Mouse (Mus musculus) ES-E14 (cell line): ENCODE measurements around the gene Ppp1r9b. TPM values are rescaled to one million over a fixed set of nuclear protein-coding genes. Genes with fewer than 3 reads are reported as not detected.

Experiments
- DNase-seq: peaks from one replicate; pipeline ENCODE4 v3.0.0-alpha.2; 2013; ENCODE audit warnings: low read depth, low spot score
- H3K27ac ChIP-seq: 2 replicates; pipeline ENCODE4 v1.5.1; 2012; ENCODE audit warnings: low read depth, mild to moderate bottlenecking, low read length, moderate library complexity, mixed read lengths; ENCODE audit not compliant: poor library complexity, insufficient read depth, severe bottlenecking
- H3K36me3 ChIP-seq: 2 replicates; pipeline ENCODE4 v1.6.1; 2012; ENCODE audit warnings: mild to moderate bottlenecking, low read length, moderate library complexity, mixed read lengths; ENCODE audit not compliant: control insufficient read depth, poor library complexity, insufficient read depth, severe bottlenecking
- H3K4me1 ChIP-seq, 2 experiments: fragments of 150-350 bp in 1 of 2; sonication (generic) in 1 of 2; 2 replicates each; pipeline ENCODE4 v1.6.1; 2012; ENCODE audit warnings: low read length in 2 of 2, mild to moderate bottlenecking in 1 of 2, mixed read lengths in 1 of 2; ENCODE audit not compliant: control insufficient read depth in 2 of 2, insufficient read depth in 2 of 2, poor library complexity in 1 of 2
- H3K4me3 ChIP-seq, 2 experiments: fragments of 150-350 bp in 1 of 2; sonication (generic) in 1 of 2; 2 replicates each; pipeline ENCODE4 v1.5.1; 2012; ENCODE audit warnings: low read length in 2 of 2, low read depth in 1 of 2, mild to moderate bottlenecking in 1 of 2, mixed read lengths in 1 of 2; ENCODE audit not compliant: insufficient read depth in 1 of 2, poor library complexity in 1 of 2, severe bottlenecking in 1 of 2
- H3K9ac ChIP-seq: 2 replicates; pipeline ENCODE4 v1.6.1; 2012; ENCODE audit warnings: low read depth, mild to moderate bottlenecking, low read length, mixed read lengths; ENCODE audit not compliant: poor library complexity, insufficient read depth, severe bottlenecking
- H3K9me3 ChIP-seq: fragments of 150-350 bp; sonication (generic); 2 replicates; pipeline ENCODE4 v1.6.1; 2012; ENCODE audit warnings: low read depth, mild to moderate bottlenecking, low read length; ENCODE audit not compliant: control insufficient read depth, insufficient read depth
- CHD2 ChIP-seq: IDR thresholded peaks from 2 replicates; pipeline ENCODE4 v1.6.1; 2014; ENCODE audit warnings: mild to moderate bottlenecking, low read depth, low read length, inconsistent platforms
- HCFC1 ChIP-seq: IDR thresholded peaks from 2 replicates; pipeline ENCODE4 v1.6.1; 2012; ENCODE audit warnings: low read length, inconsistent platforms, borderline replicate concordance; ENCODE audit not compliant: insufficient read depth
- MAFK ChIP-seq: IDR thresholded peaks from 2 replicates; pipeline ENCODE4 v1.6.1; 2014; ENCODE audit warnings: mild to moderate bottlenecking, low read depth, low read length, inconsistent platforms; ENCODE audit not compliant: insufficient read depth
- ZC3H11A ChIP-seq: IDR thresholded peaks from 2 replicates; pipeline ENCODE4 v1.6.1; 2012; ENCODE audit warnings: low read depth, mild to moderate bottlenecking, inconsistent platforms, low read length, borderline replicate concordance
- ZNF384 ChIP-seq: IDR thresholded peaks from 2 replicates; pipeline ENCODE4 v1.6.1; 2012; ENCODE audit warnings: low read depth, low read length, inconsistent platforms
- in situ Hi-C, 2 experiments: fragments of 600-800 bp; cut with MboI; formaldehyde crosslinking; loops; one replicate each; pipeline ENCODE4 v1.15.1; 2025; ENCODE audit warnings: low sequenced_read_pairs in 2 of 2, inconsistent platforms in 1 of 2; ENCODE audit not compliant: unreplicated experiment in 2 of 2
- total RNA-seq: library from RNA; depleted of rRNA; stranded (reverse); fragments of 300-350 nt; gene quantifications from 2 replicates; pipeline ENCODE4 v1.2.3, GENCODE M21; 2012

The Ppp1r9b gene
- total RNA-seq, 1 experiment = 29.5 TPM

DNA sequence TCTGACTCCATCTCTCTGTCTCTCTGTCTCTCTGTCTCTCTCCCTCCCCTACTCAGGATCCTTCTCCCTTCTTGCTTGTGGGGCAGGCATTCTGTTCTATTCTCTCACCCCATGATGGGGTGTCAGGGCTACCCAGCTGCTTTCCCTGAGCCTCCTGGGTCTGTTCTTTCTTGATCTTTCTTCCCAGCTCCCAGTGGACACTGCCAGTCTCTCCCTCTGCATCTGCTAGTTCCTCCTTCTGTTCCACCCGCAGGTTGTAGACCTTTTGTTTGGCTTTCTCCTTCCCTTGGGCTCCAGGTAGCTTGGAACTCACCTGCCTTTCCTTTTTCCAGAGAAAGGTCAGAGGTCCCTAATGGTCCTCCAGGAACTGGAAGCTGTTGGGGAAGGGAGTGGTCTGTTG lies 20.6 kb downstream of the Ppp1r9b start:
- no peak overlapping the region for H3K27ac ChIP-seq
- in situ Hi-C loops = no loop called here
- H3K9ac ChIP-seq = no peak overlapping the region
- H3K4me1 ChIP-seq = peaks cover 2 to 6% of the 10 kb centered on the region in 2 experiments; a peak in 2 of 4 replicates
- no peaks in the 10 kb centered on the region for H3K36me3 ChIP-seq
- H3K9me3 ChIP-seq = no peaks in the 10 kb centered on the region
- no peak for DNase-seq
- TF ChIP-seq ZC3H11A (no peak), MAFK (no peak), ZNF384 (no peak)
- H3K4me3 ChIP-seq = no peak overlapping the region

DNA sequence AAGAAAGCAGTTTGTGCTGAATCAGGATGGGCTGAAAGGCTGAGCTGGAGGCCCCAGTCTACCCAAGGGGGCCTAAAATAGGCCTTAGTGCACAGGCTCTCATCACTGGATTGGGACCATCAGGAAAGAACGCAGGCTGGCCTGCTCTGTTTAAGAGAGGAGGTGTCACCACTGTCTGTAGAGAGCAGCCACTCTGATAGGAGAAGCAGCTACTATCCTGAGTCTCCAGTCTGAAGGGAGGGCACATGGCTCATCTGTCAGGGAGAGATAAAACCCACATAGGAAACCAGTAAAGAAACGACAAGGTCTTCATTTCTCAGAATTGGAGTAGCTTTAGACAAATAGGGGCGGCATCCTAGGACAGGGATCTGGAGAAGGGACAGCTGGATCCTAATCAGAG lies 21.2 kb downstream of the Ppp1r9b start:
- no peak for DNase-seq
- in situ Hi-C loops = no loop called here
- TF ChIP-seq CHD2 (no peak), ZC3H11A (no peak), MAFK (no peak), HCFC1 (no peak), ZNF384 (no peak)
- Histone ChIP-seq H3K9ac (no peak overlapping the region), H3K4me1 (peaks cover 0 to 2% of the 10 kb centered on the region in 2 experiments; a peak in 2 of 4 replicates), H3K4me3 (no peak overlapping the region), H3K27ac (no peak overlapping the region), H3K36me3 (no peaks in the 10 kb centered on the region), H3K9me3 (no peaks in the 10 kb centered on the region)

DNA sequence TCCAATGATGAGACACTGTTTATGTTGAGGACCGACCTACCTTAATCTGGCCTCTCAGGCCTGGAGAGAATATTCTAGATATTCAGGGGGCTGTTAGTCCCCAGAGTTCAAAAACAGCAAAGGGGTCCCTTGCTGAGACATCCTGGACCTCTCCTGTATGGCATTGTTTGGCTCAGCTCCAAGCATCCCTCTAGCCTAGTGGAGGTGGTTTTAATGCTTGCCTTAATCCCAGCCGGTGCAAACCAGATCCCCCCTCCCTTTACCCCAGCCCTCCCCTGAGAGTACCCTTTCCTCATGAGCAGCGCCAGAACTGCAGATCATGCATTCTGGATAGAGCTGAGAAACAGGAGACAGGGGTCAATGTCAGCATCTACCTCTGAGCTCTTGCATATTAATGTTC lies 21.7 kb downstream of the Ppp1r9b start:
- peaks cover 0 to 2% of the 10 kb centered on the region in 2 experiments; a peak in 1 of 4 replicates for H3K4me1 ChIP-seq
- no peak overlapping the region for H3K27ac ChIP-seq
- in situ Hi-C loops = no loop called here
- TF ChIP-seq ZC3H11A (no peak), MAFK (no peak), ZNF384 (no peak), HCFC1 (no peak), CHD2 (no peak)
- DNase-seq = no peak
- H3K9ac ChIP-seq = no peak overlapping the region
- H3K36me3 ChIP-seq = no peaks in the 10 kb centered on the region
- H3K9me3 ChIP-seq = no peaks in the 10 kb centered on the region
- H3K4me3 ChIP-seq = no peak overlapping the region

DNA sequence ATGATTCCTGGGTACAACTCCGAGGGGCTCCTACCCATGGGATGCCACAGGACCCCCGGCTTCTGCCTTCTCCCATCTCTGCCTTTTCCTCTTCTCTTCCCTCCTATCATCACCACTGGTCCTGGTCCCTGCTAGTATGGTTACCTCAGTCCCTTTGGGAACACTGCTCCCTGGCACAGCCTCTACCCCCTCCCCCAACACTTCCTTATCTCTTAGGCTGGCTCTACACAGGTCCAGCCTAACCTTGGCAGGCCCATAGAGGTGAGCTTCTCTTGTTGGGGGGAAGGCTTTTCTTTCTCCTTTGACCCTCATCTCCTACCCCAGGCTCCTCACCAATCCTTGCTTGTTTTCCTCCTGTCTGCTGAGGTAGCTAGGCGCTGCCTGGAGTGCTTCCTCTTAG lies 24.6 kb downstream of the Ppp1r9b start:
- Histone ChIP-seq H3K9me3 (no peaks in the 10 kb centered on the region), H3K4me3 (no peak overlapping the region), H3K4me1 (peaks cover 0 to 2% of the 10 kb centered on the region in 2 experiments; a peak in 1 of 4 replicates), H3K36me3 (no peaks in the 10 kb centered on the region), H3K27ac (no peak overlapping the region), H3K9ac (no peak overlapping the region)
- in situ Hi-C loops = no loop called here
- DNase-seq = no peak
- TF ChIP-seq ZNF384 (no peak), CHD2 (no peak), MAFK (no peak), HCFC1 (no peak), ZC3H11A (no peak)

DNA sequence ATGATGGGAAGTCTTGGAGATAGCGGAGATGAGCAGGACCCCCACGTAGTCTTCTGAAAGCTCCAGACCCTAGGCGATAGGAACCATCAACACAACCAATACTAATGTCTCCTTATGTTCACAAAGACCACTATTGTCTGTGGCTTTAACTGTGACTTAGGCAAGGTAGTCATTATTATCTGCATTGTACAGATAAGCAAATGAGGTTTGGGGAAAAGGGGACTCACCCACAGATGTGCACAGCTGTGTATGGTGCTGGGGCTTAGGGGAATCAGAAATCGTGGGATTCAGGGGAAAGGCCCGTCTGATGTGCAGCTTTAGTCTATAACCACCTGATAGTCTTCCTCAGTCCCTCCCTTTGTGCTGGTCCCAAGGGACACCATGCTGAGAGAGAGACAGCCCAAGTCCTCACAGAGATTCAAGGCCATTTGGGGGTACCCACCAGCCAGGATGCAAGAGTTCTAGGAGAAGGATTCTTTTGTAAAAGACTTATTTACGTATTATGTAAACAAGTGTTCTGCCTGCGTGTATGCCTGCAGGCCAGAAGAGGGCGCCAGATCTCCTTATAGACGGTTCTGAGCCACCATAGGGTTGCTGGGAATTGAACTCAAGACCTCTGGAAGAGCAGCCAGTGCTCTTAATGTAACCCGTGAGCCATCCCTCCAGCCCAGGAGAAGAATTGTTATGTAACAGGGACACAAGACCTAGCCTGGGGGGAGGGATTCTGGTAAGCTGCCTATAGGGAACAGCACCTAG lies 31.6 kb downstream of the Ppp1r9b start:
- DNase-seq = no peak
- in situ Hi-C loops = no loop called here
- no peaks in the 10 kb centered on the region for H3K9me3 ChIP-seq
- no peak overlapping the region for H3K9ac ChIP-seq
- no peak overlapping the region for H3K27ac ChIP-seq
- no peaks in the 10 kb centered on the region for H3K36me3 ChIP-seq
- no peaks in the 10 kb centered on the region; a peak in 1 of 4 replicates for H3K4me1 ChIP-seq
- H3K4me3 ChIP-seq = no peak overlapping the region
- no peak for TF ChIP-seq MAFK
- no peak for TF ChIP-seq ZC3H11A
- TF ChIP-seq CHD2 = no peak
- no peak for TF ChIP-seq HCFC1
- no peak for TF ChIP-seq ZNF384
